Mouse (Mus musculus) thymus, postnatal 25 days (tissue): ENCODE measurements around the gene 2410015M20Rik.

Source experiments
- DNase-seq: peaks from one replicate; pipeline ENCODE4 v3.0.0; 2022

2410015M20Rik gene

GRCm38 (mm10) chr17:56566918-56567317 lies 42.7 kb downstream of the 2410015M20Rik start:
- DNase-seq: no peak

- DNase-seq: no peak
Observed at GRCm38 (mm10) chr17:56566293-56566692, 43.3 kb downstream of the 2410015M20Rik start.

GRCm38 (mm10) chr17:56561866-56562265 lies 47.7 kb downstream of the 2410015M20Rik start:
- no peak for DNase-seq

- no peak for DNase-seq
Observed at GRCm38 (mm10) chr17:56560131-56560530, 49.4 kb downstream of the 2410015M20Rik start.

- DNase-seq: no peak
Observed at GRCm38 (mm10) chr17:56559386-56559785, 50.2 kb downstream of the 2410015M20Rik start.

GRCm38 (mm10) chr17:56558448-56558847 lies 51.1 kb downstream of the 2410015M20Rik start:
- peak; percentile 68 for DNase-seq
